Mouse (Mus musculus) retina, postnatal 7 days (tissue): ENCODE data around the gene Rab21.
A peak's percentile ranks its signal among the peaks of the same experiment; 100 is the strongest.
"Not testable (repeated sequence)": the region's sequence is repeated elsewhere in the genome, so short reads cannot be mapped to it uniquely, and the experiment has no call there.

ENCODE experiments used
- DNase-seq: peaks from one replicate; pipeline ENCODE4 v3.0.0-alpha.2; 2012; ENCODE audit warnings: low read depth, low spot score

The Rab21 gene

DNA sequence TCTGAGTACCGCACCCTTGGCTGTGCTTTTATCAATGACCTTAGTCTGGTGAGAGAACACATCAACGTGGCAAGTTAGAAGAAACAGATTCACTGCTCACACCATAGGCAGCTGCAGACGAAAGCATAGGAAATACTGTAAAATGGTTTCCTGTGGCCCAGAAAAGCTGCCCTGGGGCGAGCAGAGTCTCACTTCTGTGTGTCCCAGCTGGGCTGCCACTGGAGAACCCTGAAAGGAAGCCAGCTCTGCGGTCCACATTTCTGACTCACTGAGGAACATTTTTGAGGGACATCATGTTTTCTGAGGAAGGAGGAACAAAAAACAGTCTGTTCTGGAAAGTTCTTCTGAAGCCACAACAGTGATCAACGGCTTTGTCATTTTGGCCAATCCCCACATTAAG lies 13.1 kb upstream of the Rab21 start:
- no peak for DNase-seq

GRCm38 (mm10) chr10:115323295-115323694 lies 7.9 kb upstream of the Rab21 start:
- DNase-seq: peak; percentile 59

- no peak for DNase-seq
Observed at GRCm38 (mm10) chr10:115321317-115322035, 6.1 kb upstream of the Rab21 start.

GRCm38 (mm10) chr10:115318388-115318787 lies 3.0 kb upstream of the Rab21 start:
- DNase-seq: not testable (repeated sequence)

DNA sequence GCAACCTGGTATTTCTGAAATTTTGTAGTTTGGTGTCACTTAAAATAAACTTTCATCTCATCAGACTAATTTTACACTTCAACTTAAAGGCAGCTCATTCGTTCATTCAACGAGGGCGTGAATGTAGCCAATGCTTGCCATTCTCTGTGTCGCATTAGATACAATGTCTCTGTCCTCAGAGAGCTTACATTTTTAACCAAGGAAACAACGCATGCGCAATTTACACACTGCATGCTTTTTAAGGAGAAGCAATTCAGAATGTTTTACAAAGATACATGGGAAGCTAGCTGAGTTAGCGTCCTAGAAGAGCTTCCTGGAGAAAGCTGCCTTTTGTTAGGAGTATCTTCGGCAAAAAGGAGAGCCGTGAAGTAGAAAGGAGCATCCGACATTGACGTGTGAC lies 919 bp upstream of the Rab21 start:
- DNase-seq: no peak

- peak; percentile 5 for DNase-seq
Observed at GRCm38 (mm10) chr10:115314582-115315452, 577 bp downstream of the Rab21 start.

DNA sequence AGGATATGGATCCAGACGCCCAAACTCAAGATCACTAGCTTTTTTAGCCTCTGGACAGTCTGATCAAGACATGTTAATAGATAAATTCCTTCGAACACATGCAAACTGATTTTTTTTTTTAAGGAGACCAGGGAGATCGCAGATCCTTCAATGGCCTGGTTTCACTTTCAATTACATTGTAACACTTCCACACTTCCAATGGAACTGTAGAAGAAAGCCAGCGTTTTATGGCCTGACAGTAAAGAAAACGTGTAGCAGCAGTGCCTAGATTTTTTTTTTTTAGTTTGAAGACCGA lies 1.2 kb downstream of the Rab21 start:
- no peak for DNase-seq

- DNase-seq: no peak
Observed at GRCm38 (mm10) chr10:115313641-115314286, 1.6 kb downstream of the Rab21 start.

- no peak for DNase-seq
Observed at GRCm38 (mm10) chr10:115312732-115313131, 2.7 kb downstream of the Rab21 start.

GRCm38 (mm10) chr10:115312194-115312593 lies 3.2 kb downstream of the Rab21 start:
- no peak for DNase-seq

- no peak for DNase-seq
Observed at GRCm38 (mm10) chr10:115311263-115311965, 4.0 kb downstream of the Rab21 start.

GRCm38 (mm10) chr10:115309191-115309590 lies 6.2 kb downstream of the Rab21 start:
- no peak for DNase-seq

GRCm38 (mm10) chr10:115307331-115307875 lies 8.0 kb downstream of the Rab21 start:
- no peak for DNase-seq

- DNase-seq: no peak
Observed at GRCm38 (mm10) chr10:115298683-115299082, 16.7 kb downstream of the Rab21 start.

- DNase-seq: no peak
Observed at GRCm38 (mm10) chr10:115297582-115297981, 17.8 kb downstream of the Rab21 start.

DNA sequence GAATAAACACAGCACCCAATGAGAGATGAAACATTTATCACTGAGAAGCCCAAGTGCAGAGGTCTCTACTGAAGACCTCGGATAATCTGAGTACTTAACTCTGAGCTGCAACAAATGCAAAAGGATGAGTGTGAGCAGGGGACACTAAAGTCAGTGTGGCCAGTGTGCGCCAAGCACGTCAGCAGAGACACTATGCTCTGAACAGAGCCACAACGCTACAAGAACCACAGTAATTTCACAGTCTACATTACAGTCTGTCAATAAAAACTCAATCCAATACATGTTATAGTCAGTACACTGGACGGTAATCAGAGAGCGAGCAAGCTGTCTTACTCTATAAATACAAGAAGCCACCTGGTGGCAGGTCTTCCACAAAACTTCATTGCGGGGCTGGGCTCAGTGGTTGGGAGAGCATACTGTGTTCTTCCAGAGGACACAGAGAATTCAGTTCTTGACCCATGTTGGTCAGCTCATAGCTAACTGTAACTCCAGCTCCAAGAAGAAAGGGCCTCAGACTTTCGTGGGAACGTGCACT lies 18.9 kb downstream of the Rab21 start:
- DNase-seq: no peak

DNA sequence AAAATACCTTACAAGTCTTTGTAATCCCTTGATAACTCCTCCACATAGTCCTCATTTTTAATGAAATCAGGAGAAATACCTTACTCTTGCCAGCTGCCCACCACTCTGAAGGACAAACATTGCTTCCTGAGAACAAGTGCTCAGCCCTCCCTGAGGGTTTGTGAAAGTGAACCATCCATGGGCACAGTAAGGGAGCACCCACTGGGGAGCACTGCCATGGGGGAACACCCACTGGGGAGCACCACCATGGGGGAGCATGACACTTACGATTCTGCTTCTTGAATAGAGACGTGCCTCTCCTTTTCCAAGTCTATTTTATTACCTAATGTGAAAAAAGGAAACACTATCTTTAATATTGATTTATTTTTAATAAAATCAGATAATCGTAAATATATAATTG lies 20.2 kb downstream of the Rab21 start:
- no peak for DNase-seq

- no peak for DNase-seq
Observed at GRCm38 (mm10) chr10:115294715-115295114, 20.7 kb downstream of the Rab21 start.

GRCm38 (mm10) chr10:115293946-115294345 lies 21.4 kb downstream of the Rab21 start:
- DNase-seq: no peak

DNA sequence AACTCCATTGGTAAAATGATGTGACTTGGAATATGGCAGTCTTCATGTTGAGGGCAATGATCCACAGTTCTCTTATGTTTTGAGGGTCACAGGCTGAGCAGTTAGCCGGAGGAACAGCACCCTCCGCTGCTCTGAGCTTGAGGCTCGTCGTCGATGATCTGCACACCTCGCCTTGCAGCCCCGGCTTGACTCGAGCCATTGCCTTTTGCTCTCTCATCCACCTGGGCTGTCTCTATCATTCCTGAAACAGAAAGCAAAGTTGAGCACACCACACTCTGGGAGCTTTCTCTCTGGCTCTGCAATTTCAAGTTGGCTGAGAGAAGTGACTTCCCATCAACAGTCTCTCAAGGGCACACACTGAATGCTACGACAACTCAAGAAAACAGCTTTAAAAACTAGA lies 24.7 kb downstream of the Rab21 start:
- no peak for DNase-seq

GRCm38 (mm10) chr10:115288856-115289255 lies 26.5 kb downstream of the Rab21 start:
- no peak for DNase-seq
